Mouse (Mus musculus) small intestine, adult 2 months (tissue): ENCODE measurements around the gene Shisa9.

Experiments
- CTCF ChIP-seq: fragments of 200-500 bp; IDR thresholded peaks from 2 replicates; pipeline ENCODE4 v1.5.1; 2012; ENCODE audit warnings: low read depth, mild to moderate bottlenecking, control low read depth, inconsistent platforms, low read length, moderate library complexity, mixed read lengths; ENCODE audit not compliant: insufficient replicate concordance, insufficient read length; ENCODE audit errors: extremely low read depth
- POLR2A ChIP-seq: fragments of 200-500 bp; IDR thresholded peaks from 2 replicates; pipeline ENCODE4 v1.6.1; 2012; ENCODE audit warnings: low read depth, mild to moderate bottlenecking, control low read depth, inconsistent platforms, low read length, moderate library complexity

GRCm38 (mm10) chr16:11983616-11984270 is at the start of gene Shisa9:
- TF ChIP-seq CTCF = no peak
- no peak for TF ChIP-seq POLR2A
